Mouse (Mus musculus) spleen, adult 12 weeks (tissue): ENCODE data around the gene Shb.

Source experiments
- DNase-seq: peaks from one replicate; pipeline ENCODE4 v3.0.0; 2022; ENCODE audit warnings: low spot score

Gene Shb

GRCm38 (mm10) chr4:45503816-45504215, 28.5 kb downstream of the Shb start:
- DNase-seq, result no peak

- no peak for DNase-seq
Observed at GRCm38 (mm10) chr4:45503380-45503779, 28.9 kb downstream of the Shb start.

GRCm38 (mm10) chr4:45502002-45502401, 30.3 kb downstream of the Shb start:
- DNase-seq, result no peak

GRCm38 (mm10) chr4:45500381-45500780, 31.9 kb downstream of the Shb start:
- DNase-seq, result no peak

GRCm38 (mm10) chr4:45499556-45499955, 32.7 kb downstream of the Shb start:
- no peak for DNase-seq

GRCm38 (mm10) chr4:45499081-45499480, 33.2 kb downstream of the Shb start:
- DNase-seq, result no peak

- DNase-seq, result no peak
Observed at GRCm38 (mm10) chr4:45498345-45498744, 33.9 kb downstream of the Shb start.

- DNase-seq, result no peak
Observed at GRCm38 (mm10) chr4:45497282-45497681, 35.0 kb downstream of the Shb start.

- no peak for DNase-seq
Observed at GRCm38 (mm10) chr4:45495531-45496201, 36.6 kb downstream of the Shb start.

- no peak for DNase-seq
Observed at GRCm38 (mm10) chr4:45493786-45494400, 38.4 kb downstream of the Shb start.

- DNase-seq, result no peak
Observed at GRCm38 (mm10) chr4:45493118-45493517, 39.2 kb downstream of the Shb start.

GRCm38 (mm10) chr4:45492681-45493081, 39.6 kb downstream of the Shb start:
- no peak for DNase-seq

GRCm38 (mm10) chr4:45491685-45492601, 40.3 kb downstream of the Shb start:
- no peak for DNase-seq

GRCm38 (mm10) chr4:45491119-45491679, 41.1 kb downstream of the Shb start:
- DNase-seq, result no peak

GRCm38 (mm10) chr4:45490036-45490752, 42.1 kb downstream of the Shb start:
- DNase-seq, result no peak

- DNase-seq, result no peak
Observed at GRCm38 (mm10) chr4:45489141-45490035, 42.9 kb downstream of the Shb start.

- DNase-seq, result no peak
Observed at GRCm38 (mm10) chr4:45487681-45488081, 44.6 kb downstream of the Shb start.

GRCm38 (mm10) chr4:45485024-45485423, 47.2 kb downstream of the Shb start:
- no peak for DNase-seq

GRCm38 (mm10) chr4:45483271-45484245, 48.7 kb downstream of the Shb start:
- DNase-seq, result no peak

GRCm38 (mm10) chr4:45482271-45482670, 50.0 kb downstream of the Shb start:
- DNase-seq, result no peak
